Mouse (Mus musculus) layer of hippocampus, postnatal 36 days (tissue): ENCODE data around the gene Tead1. TPM values are rescaled to one million over a fixed set of nuclear protein-coding genes. Genes with fewer than 3 reads are reported as not detected.

Experiments
- DNase-seq, 2 experiments: peaks; one replicate each; pipeline ENCODE4 v3.0.0; 2022
- total RNA-seq, 2 experiments: library from RNA; stranded (reverse); gene quantifications; 2 replicates each; pipeline ENCODE4 v1.2.3; 2021

The Tead1 gene
- total RNA-seq, 2 experiments from 2014 or later, result 27.6 to 29.9 TPM

GRCm38 (mm10) chr7:112731584-112731983 is 52.5 kb downstream of the Tead1 start:
- DNase-seq, result no peak

- no peak for DNase-seq
Observed at GRCm38 (mm10) chr7:112739174-112739573, 60.1 kb downstream of the Tead1 start.

- no peak for DNase-seq
Observed at GRCm38 (mm10) chr7:112741790-112742189, 62.7 kb downstream of the Tead1 start.

- no peak for DNase-seq
Observed at GRCm38 (mm10) chr7:112743063-112743462, 63.9 kb downstream of the Tead1 start.

GRCm38 (mm10) chr7:112743621-112744395 is 64.7 kb downstream of the Tead1 start:
- no peak for DNase-seq

- no peak for DNase-seq
Observed at GRCm38 (mm10) chr7:112747187-112747586, 68.1 kb downstream of the Tead1 start.

GRCm38 (mm10) chr7:112747836-112748235 is 68.7 kb downstream of the Tead1 start:
- no peak for DNase-seq

- DNase-seq, result no peak
Observed at GRCm38 (mm10) chr7:112748327-112748726, 69.2 kb downstream of the Tead1 start.

- no peak for DNase-seq
Observed at GRCm38 (mm10) chr7:112750101-112750500, 71.0 kb downstream of the Tead1 start.

- no peak for DNase-seq
Observed at GRCm38 (mm10) chr7:112752311-112752710, 73.2 kb downstream of the Tead1 start.

- DNase-seq, result no peak
Observed at GRCm38 (mm10) chr7:112753314-112753713, 74.2 kb downstream of the Tead1 start.

- no peak for DNase-seq
Observed at GRCm38 (mm10) chr7:112759359-112759975, 80.3 kb downstream of the Tead1 start.

GRCm38 (mm10) chr7:112760293-112760692 is 81.2 kb downstream of the Tead1 start:
- no peak for DNase-seq

- DNase-seq, result peak; percentile 35 to 42
Observed at GRCm38 (mm10) chr7:112760782-112761181, 81.7 kb downstream of the Tead1 start.

GRCm38 (mm10) chr7:112762870-112763269 is 83.8 kb downstream of the Tead1 start:
- DNase-seq, result no peak

GRCm38 (mm10) chr7:112763513-112763912 is 84.4 kb downstream of the Tead1 start:
- DNase-seq, result no peak

GRCm38 (mm10) chr7:112764921-112765320 is 85.8 kb downstream of the Tead1 start:
- DNase-seq, result no peak

GRCm38 (mm10) chr7:112769866-112770265 is 90.7 kb downstream of the Tead1 start:
- DNase-seq, result no peak

GRCm38 (mm10) chr7:112771461-112771860 is 92.3 kb downstream of the Tead1 start:
- DNase-seq, result peak in 1 of 2 experiments; percentile 33

- DNase-seq, result no peak
Observed at GRCm38 (mm10) chr7:112772777-112773176, 93.7 kb downstream of the Tead1 start.

- no peak for DNase-seq
Observed at GRCm38 (mm10) chr7:112773601-112774000, 94.5 kb downstream of the Tead1 start.

- DNase-seq, result no peak
Observed at GRCm38 (mm10) chr7:112775816-112776215, 96.7 kb downstream of the Tead1 start.

- no peak for DNase-seq
Observed at GRCm38 (mm10) chr7:112776670-112777069, 97.6 kb downstream of the Tead1 start.

- DNase-seq, result no peak
Observed at GRCm38 (mm10) chr7:112779636-112780035, 100.5 kb downstream of the Tead1 start.
